Mouse (Mus musculus) heart, adult 18-20 months (tissue): ENCODE measurements around the gene Vmn2r108. TPM values are rescaled to one million over a fixed set of nuclear protein-coding genes. Genes with fewer than 3 reads are reported as not detected.
"Not testable (repeated sequence)": the region's sequence is repeated elsewhere in the genome, so short reads cannot be mapped to it uniquely, and the experiment has no call there.

ENCODE experiments used
- DNase-seq, 2 experiments: peaks; one replicate each; pipeline ENCODE4 v3.0.0; 2021 to 2022; ENCODE audit warnings: mixed read lengths in 1 of 2
- long read RNA-seq, 2 experiments: library from polyadenylated mRNA; stranded (forward); transcript quantifications; one replicate each; pipeline ENCODE4 v2.0.0; 2021
- total RNA-seq, 2 experiments: library from RNA; stranded (reverse); gene quantifications; 2 replicates each; pipeline ENCODE4 v1.2.3; 2021

Vmn2r108 gene
- total RNA-seq, result not detected
- long read RNA-seq, experiment 1, result 0 reads
- long read RNA-seq, experiment 2, result 0 reads

GRCm38 (mm10) chr17:20481231-20481630 lies at the start of gene Vmn2r108:
Vmn2r108 (minus strand) TSS chr17:20481331.
- DNase-seq, result no peak

DNA sequence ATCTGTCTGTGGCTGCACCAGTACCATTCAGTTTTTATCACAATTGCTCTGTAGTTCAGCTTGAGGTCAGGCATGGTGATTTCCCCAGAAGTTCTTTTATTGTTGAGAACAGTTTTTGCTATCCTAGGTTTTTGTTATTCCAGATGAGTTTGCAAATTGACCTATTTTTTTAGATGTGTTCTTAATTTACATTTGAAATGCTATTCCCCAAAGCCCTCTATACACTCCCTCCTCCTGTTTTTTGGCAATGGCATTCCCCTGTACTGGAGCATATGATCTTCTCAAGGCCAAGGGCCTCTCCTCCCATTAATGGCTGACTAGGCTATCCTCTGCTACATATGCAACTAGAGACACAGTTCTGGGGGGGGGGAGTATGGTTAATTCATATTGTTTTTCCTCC lies 27.1 kb upstream of the Vmn2r108 start:
- DNase-seq, result not testable (repeated sequence)

DNA sequence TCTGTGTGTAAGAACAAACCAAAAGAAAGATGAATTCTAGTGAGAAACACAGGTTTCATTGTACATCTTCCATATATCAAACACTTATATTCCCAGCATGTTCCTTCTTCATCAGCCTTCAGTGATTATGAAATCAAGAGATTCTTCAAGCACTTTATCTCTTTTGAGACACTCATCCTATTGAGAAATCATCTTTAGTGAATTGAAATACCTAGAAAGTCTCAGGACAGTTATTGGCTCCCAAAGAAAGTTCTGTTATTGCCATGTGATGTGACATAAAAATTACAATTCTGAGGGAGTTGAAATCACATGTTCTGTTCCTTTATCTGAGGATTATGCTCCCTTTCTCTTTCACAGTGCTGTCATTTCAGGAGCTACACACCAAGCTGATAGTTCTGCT lies 16.7 kb upstream of the Vmn2r108 start, which contains the start of gene Vmn1r225:
Gene Vmn1r225, plus strand, starts transcription at position 301 of the 400 bp plus-strand sequence.
- no peak for DNase-seq

DNA sequence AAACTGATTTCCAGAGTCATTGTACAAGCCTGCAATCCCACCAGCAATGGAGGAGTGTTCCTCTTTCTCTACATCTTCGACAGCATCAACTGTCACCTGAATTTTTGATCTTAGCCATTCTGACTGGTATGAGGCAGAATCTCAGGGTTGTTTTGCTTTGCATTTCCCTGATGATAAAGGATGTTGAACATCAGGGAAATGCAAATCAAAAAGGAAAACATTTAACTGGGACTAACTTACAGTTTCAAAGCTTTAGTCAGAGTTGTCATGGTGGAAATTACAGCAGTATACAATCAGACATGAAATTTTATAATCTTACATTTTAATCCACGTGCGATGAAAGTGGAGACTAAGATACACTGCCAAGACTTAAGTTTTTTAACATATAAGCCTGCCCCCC lies 7.8 kb downstream of the Vmn2r108 start:
- DNase-seq, result no peak

DNA sequence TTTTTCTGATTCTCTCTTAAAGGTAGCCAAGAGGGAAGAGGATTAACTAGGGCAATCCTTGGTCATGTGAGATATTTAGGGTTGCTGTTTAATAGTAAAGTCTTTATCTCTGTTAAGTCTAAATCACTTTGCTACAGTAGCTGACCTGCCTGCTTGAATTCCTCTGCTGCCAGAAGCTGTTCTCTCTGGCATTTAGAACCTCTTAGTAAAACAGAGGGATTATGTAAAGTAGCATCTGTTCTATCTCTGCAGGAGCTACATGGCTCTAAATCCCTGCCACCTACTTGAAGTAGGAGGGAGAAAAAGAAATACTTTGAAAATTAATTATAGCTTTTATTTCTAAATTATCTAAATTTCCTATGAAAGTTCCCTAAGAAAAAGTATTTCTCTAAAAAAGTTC lies 41.9 kb downstream of the Vmn2r108 start:
- DNase-seq, result no peak

GRCm38 (mm10) chr17:20413846-20414245 lies 67.3 kb downstream of the Vmn2r108 start, which contains the start of gene Vmn1r224:
Vmn1r224 (plus strand) TSS chr17:20414146.
- DNase-seq, result no peak

Other genes with a start within 250 kb of the Vmn2r108 start
- gene Vmn2r105, start 246.3 kb downstream of the Vmn2r108 start, total RNA-seq, result not detected
- gene Vmn2r106, start 195.8 kb downstream of the Vmn2r108 start, total RNA-seq, result not detected
- not detected for gene Vmn2r107, start 136.1 kb downstream of the Vmn2r108 start, total RNA-seq
- gene Vmn1r224, start 67.2 kb downstream of the Vmn2r108 start, total RNA-seq, result not detected
- not detected for gene Vmn1r225, start 16.8 kb upstream of the Vmn2r108 start, total RNA-seq
- not detected for gene Vmn2r109, start 83.4 kb upstream of the Vmn2r108 start, total RNA-seq
- gene Vmn2r110, start 115.1 kb upstream of the Vmn2r108 start, total RNA-seq, result not detected
- gene Fpr-rs3, start 143.5 kb upstream of the Vmn2r108 start, total RNA-seq, result not detected
- gene Vmn1r226, start 201.5 kb upstream of the Vmn2r108 start, total RNA-seq, result not detected
- gene Vmn1r227, start 248.5 kb upstream of the Vmn2r108 start, total RNA-seq, result not detected